Mouse (Mus musculus): Measurements from ENCODE around the gene Map3k15. TPM values are rescaled to one million over a fixed set of nuclear protein-coding genes. Genes with fewer than 3 reads are reported as not detected.

The Map3k15 gene
- polyA plus RNA-seq, 1 experiment from 2014 or later, result 0.44 TPM

- H3K36me3 ChIP-seq (ENCODE audit: control insufficient read depth, insufficient read depth, low read length), result no peaks in the 10 kb centered on the region
- no peaks in the 10 kb centered on the region for H3K27me3 ChIP-seq (ENCODE audit: control insufficient read depth, insufficient read depth, low read length)
- H3K27ac ChIP-seq (ENCODE audit: low read depth, low read length), result no peak overlapping the region
- no peaks in the 10 kb centered on the region for H3K4me1 ChIP-seq (ENCODE audit: control insufficient read depth, insufficient read depth, low read length)
- no peak overlapping the region for H3K4me3 ChIP-seq (ENCODE audit: low read depth, low read length)
- H3K4me2 ChIP-seq (ENCODE audit: low read depth, low read length), result no peak overlapping the region
- WGBS, result 76% methylated on average over 9 of the region's 9 CpGs
- H3K9ac ChIP-seq (replicated peaks; ENCODE audit: low read depth, low read length), result no peak overlapping the region
- ATAC-seq (ENCODE audit: low read depth), result peak; percentile 54; the same call in 1 of the 2 replicates
- H3K9me3 ChIP-seq (ENCODE audit: control insufficient read depth, low read length), result no peaks in the 10 kb centered on the region
Measured at GRCm38 (mm10) chrX:159963925-159964324, 24.3 kb upstream of the Map3k15 start.

- H3K36me3 ChIP-seq (ENCODE audit: control insufficient read depth, insufficient read depth, low read length), result no peaks in the 10 kb centered on the region
- H3K9me3 ChIP-seq (ENCODE audit: control insufficient read depth, low read length), result no peaks in the 10 kb centered on the region
- no peak overlapping the region for H3K27ac ChIP-seq (ENCODE audit: low read depth, low read length)
- no peaks in the 10 kb centered on the region for H3K27me3 ChIP-seq (ENCODE audit: control insufficient read depth, insufficient read depth, low read length)
- no peak overlapping the region for H3K4me3 ChIP-seq (ENCODE audit: low read depth, low read length)
- ATAC-seq (ENCODE audit: low read depth), result no peak
- H3K4me2 ChIP-seq (ENCODE audit: low read depth, low read length), result no peak overlapping the region
- H3K9ac ChIP-seq (replicated peaks; ENCODE audit: low read depth, low read length), result no peak overlapping the region
- no peaks in the 10 kb centered on the region for H3K4me1 ChIP-seq (ENCODE audit: control insufficient read depth, insufficient read depth, low read length)
- 84% methylated on average over 2 of the region's 2 CpGs for WGBS
Measured at GRCm38 (mm10) chrX:159969025-159969424, 19.2 kb upstream of the Map3k15 start.

DNA sequence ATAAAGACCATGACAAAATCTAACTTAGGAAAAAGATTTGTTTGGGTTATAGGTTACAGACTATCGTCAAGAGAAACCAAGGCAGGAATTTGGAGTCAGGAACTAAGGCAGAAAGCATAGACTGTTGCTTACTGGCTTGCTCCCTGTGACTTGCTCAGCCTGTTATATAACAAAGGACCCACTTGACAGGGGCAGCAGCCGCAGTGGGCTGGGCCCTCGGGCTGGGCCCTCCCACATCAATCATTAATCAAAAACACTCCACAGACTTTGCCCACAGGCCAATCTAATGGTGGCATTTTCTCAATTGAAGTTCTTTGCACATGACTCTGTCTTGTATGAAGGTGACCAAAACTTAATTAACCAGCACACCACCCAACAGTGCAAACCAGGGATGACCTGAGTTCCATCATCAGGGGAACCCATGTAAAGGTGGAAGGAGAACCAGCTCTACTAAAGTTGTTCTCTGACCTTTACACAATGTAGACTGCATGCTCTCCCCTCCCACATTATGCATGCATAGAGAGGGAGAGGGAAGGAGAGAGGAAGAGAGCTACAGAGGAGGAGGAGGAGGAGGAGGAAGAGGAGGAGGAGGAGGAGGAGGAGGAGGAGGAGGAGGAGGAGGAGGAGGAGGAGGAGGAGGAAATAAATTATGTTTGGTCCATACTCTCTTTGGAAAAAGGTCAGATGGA is 17.0 kb upstream of the Map3k15 start:
- Histone ChIP-seq H3K4me3 (ENCODE audit: low read depth, low read length) (no peak overlapping the region), H3K4me2 (ENCODE audit: low read depth, low read length) (no peak overlapping the region), H3K9me3 (ENCODE audit: control insufficient read depth, low read length) (no peaks in the 10 kb centered on the region), H3K4me1 (ENCODE audit: control insufficient read depth, insufficient read depth, low read length) (no peaks in the 10 kb centered on the region), H3K36me3 (ENCODE audit: control insufficient read depth, insufficient read depth, low read length) (no peaks in the 10 kb centered on the region), H3K27ac (ENCODE audit: low read depth, low read length) (no peak overlapping the region), H3K9ac (replicated peaks; ENCODE audit: low read depth, low read length) (no peak overlapping the region), H3K27me3 (ENCODE audit: control insufficient read depth, insufficient read depth, low read length) (no peaks in the 10 kb centered on the region)
- WGBS, result 55% methylated on average over 3 of the region's 3 CpGs
- no peak for ATAC-seq (ENCODE audit: low read depth)

GRCm38 (mm10) chrX:159973730-159974129 is 14.5 kb upstream of the Map3k15 start:
- H3K4me3 ChIP-seq (ENCODE audit: low read depth, low read length), result no peak overlapping the region
- H3K9me3 ChIP-seq (ENCODE audit: control insufficient read depth, low read length), result no peaks in the 10 kb centered on the region
- H3K9ac ChIP-seq (replicated peaks; ENCODE audit: low read depth, low read length), result no peak overlapping the region
- H3K27ac ChIP-seq (ENCODE audit: low read depth, low read length), result no peak overlapping the region
- ATAC-seq (ENCODE audit: low read depth), result no peak
- H3K4me1 ChIP-seq (ENCODE audit: control insufficient read depth, insufficient read depth, low read length), result no peaks in the 10 kb centered on the region
- H3K27me3 ChIP-seq (ENCODE audit: control insufficient read depth, insufficient read depth, low read length), result no peaks in the 10 kb centered on the region
- no peak overlapping the region for H3K4me2 ChIP-seq (ENCODE audit: low read depth, low read length)
- WGBS, result 29% methylated on average over 5 of the region's 5 CpGs
- no peaks in the 10 kb centered on the region for H3K36me3 ChIP-seq (ENCODE audit: control insufficient read depth, insufficient read depth, low read length)

GRCm38 (mm10) chrX:159976243-159976642 is 12.0 kb upstream of the Map3k15 start:
- Histone ChIP-seq H3K27ac (ENCODE audit: low read depth, low read length) (no peak overlapping the region), H3K9ac (replicated peaks; ENCODE audit: low read depth, low read length) (no peak overlapping the region), H3K4me1 (ENCODE audit: control insufficient read depth, insufficient read depth, low read length) (no peaks in the 10 kb centered on the region), H3K4me2 (ENCODE audit: low read depth, low read length) (no peak overlapping the region), H3K4me3 (ENCODE audit: low read depth, low read length) (no peak overlapping the region), H3K9me3 (ENCODE audit: control insufficient read depth, low read length) (no peaks in the 10 kb centered on the region), H3K27me3 (ENCODE audit: control insufficient read depth, insufficient read depth, low read length) (no peaks in the 10 kb centered on the region), H3K36me3 (ENCODE audit: control insufficient read depth, insufficient read depth, low read length) (no peaks in the 10 kb centered on the region)
- ATAC-seq (ENCODE audit: low read depth), result no peak
- WGBS, result 68% methylated on average over 3 of the region's 3 CpGs

- no peaks in the 10 kb centered on the region for H3K9me3 ChIP-seq (ENCODE audit: control insufficient read depth, low read length)
- H3K9ac ChIP-seq (replicated peaks; ENCODE audit: low read depth, low read length), result no peak overlapping the region
- H3K36me3 ChIP-seq (ENCODE audit: control insufficient read depth, insufficient read depth, low read length), result no peaks in the 10 kb centered on the region
- H3K27me3 ChIP-seq (ENCODE audit: control insufficient read depth, insufficient read depth, low read length), result no peaks in the 10 kb centered on the region
- no peaks in the 10 kb centered on the region for H3K4me1 ChIP-seq (ENCODE audit: control insufficient read depth, insufficient read depth, low read length)
- no peak overlapping the region for H3K4me2 ChIP-seq (ENCODE audit: low read depth, low read length)
- H3K27ac ChIP-seq (ENCODE audit: low read depth, low read length), result no peak overlapping the region
- ATAC-seq (ENCODE audit: low read depth), result no peak
- WGBS, result 84% methylated on average over 6 of the region's 6 CpGs
- H3K4me3 ChIP-seq (ENCODE audit: low read depth, low read length), result no peak overlapping the region
Measured at GRCm38 (mm10) chrX:159995808-159996207, 7.6 kb downstream of the Map3k15 start.

- no peak for ATAC-seq (ENCODE audit: low read depth)
- WGBS, result 74% methylated on average over 1 of the region's 1 CpGs
- Histone ChIP-seq H3K4me1 (ENCODE audit: control insufficient read depth, insufficient read depth, low read length) (no peaks in the 10 kb centered on the region), H3K27me3 (ENCODE audit: control insufficient read depth, insufficient read depth, low read length) (no peaks in the 10 kb centered on the region), H3K27ac (ENCODE audit: low read depth, low read length) (no peak overlapping the region), H3K9me3 (ENCODE audit: control insufficient read depth, low read length) (no peaks in the 10 kb centered on the region), H3K4me2 (ENCODE audit: low read depth, low read length) (no peak overlapping the region), H3K4me3 (ENCODE audit: low read depth, low read length) (no peak overlapping the region), H3K9ac (replicated peaks; ENCODE audit: low read depth, low read length) (no peak overlapping the region), H3K36me3 (ENCODE audit: control insufficient read depth, insufficient read depth, low read length) (no peaks in the 10 kb centered on the region)
Measured at GRCm38 (mm10) chrX:160053306-160053705, 65.1 kb downstream of the Map3k15 start.

GRCm38 (mm10) chrX:160054643-160055042 is 66.4 kb downstream of the Map3k15 start:
- Histone ChIP-seq H3K4me1 (ENCODE audit: control insufficient read depth, insufficient read depth, low read length) (no peaks in the 10 kb centered on the region), H3K27me3 (ENCODE audit: control insufficient read depth, insufficient read depth, low read length) (no peaks in the 10 kb centered on the region), H3K36me3 (ENCODE audit: control insufficient read depth, insufficient read depth, low read length) (no peaks in the 10 kb centered on the region), H3K4me3 (ENCODE audit: low read depth, low read length) (no peak overlapping the region), H3K9ac (replicated peaks; ENCODE audit: low read depth, low read length) (no peak overlapping the region), H3K27ac (ENCODE audit: low read depth, low read length) (no peak overlapping the region), H3K9me3 (ENCODE audit: control insufficient read depth, low read length) (no peaks in the 10 kb centered on the region), H3K4me2 (ENCODE audit: low read depth, low read length) (no peak overlapping the region)
- WGBS, result 85% methylated on average over 5 of the region's 5 CpGs
- no peak for ATAC-seq (ENCODE audit: low read depth)

GRCm38 (mm10) chrX:160091973-160092372 is 103.7 kb downstream of the Map3k15 start:
- Histone ChIP-seq H3K36me3 (ENCODE audit: control insufficient read depth, insufficient read depth, low read length) (no peaks in the 10 kb centered on the region), H3K4me3 (ENCODE audit: low read depth, low read length) (no peak overlapping the region), H3K9ac (replicated peaks; ENCODE audit: low read depth, low read length) (no peak overlapping the region), H3K27me3 (ENCODE audit: control insufficient read depth, insufficient read depth, low read length) (no peaks in the 10 kb centered on the region), H3K27ac (ENCODE audit: low read depth, low read length) (no peak overlapping the region), H3K9me3 (ENCODE audit: control insufficient read depth, low read length) (no peaks in the 10 kb centered on the region), H3K4me1 (ENCODE audit: control insufficient read depth, insufficient read depth, low read length) (no peaks in the 10 kb centered on the region), H3K4me2 (ENCODE audit: low read depth, low read length) (no peak overlapping the region)
- no peak for ATAC-seq (ENCODE audit: low read depth)
- WGBS, result 84% methylated on average over 1 of the region's 1 CpGs
